Mouse (Mus musculus) megakaryocyte-erythroid progenitor cell, adult 5-6 weeks (primary cell): ENCODE data around the gene Klhl29. TPM values are rescaled to one million over a fixed set of nuclear protein-coding genes. Genes with fewer than 3 reads are reported as not detected.

Source experiments
- ATAC-seq: replicated peaks from 2 replicates; pipeline ENCODE4 v1.8.0; 2016; ENCODE audit warnings: mild to moderate bottlenecking, inconsistent platforms; ENCODE audit not compliant: severe bottlenecking, poor library complexity, low FRiP score, low TSS enrichment
- total RNA-seq, 2 experiments: library from RNA; stranded (forward) in 1 of 2; stranded (reverse) in 1 of 2; fragments of 200-1000, 215-1000 nt in 1 of 2; fragments of >200 nt in 1 of 2; fragmentation: Nextera tagmentation in 1 of 2; gene quantifications; 2 replicates each; pipeline ENCODE4 v1.2.3; 2014 to 2017

The Klhl29 gene
- total RNA-seq, 2 experiments from 2014 or later = not detected

DNA sequence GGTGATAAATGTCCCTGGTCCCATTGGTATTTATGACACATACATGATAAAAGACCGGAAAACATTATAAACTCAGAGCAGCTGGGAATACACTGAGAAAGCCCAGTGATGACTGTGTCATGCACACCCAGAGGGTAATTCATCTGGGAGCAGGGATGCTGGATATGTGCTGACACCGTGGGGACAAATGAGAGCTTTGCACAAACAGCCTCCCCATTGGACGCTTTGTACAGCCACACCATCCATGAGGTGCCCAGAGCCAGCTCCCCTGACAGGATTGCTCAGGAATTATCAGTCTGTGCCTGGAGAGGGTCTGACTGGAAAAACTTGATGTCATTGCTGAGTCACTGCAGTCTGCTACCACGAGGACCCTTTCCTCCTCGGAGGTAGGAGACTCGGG, 266.9 kb downstream of the Klhl29 start:
- ATAC-seq = no peak

DNA sequence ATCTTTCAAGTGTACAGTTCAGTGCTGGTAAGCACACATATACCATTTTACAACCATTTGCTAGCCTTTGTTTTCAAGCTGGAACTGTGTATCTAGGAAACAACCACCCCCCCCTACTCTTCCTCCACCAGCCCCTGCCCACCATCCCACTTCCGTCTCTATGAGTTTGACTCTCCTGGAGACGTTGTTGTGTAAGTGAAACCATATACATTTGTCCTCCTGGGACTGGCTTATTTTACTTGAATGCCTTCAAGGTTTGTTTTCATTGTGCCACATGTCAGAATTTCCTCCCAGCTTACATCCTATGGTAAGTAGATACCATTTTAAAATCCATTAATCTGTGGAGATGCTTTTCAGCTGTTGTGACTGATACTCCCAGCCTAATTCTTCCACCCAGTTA, 267.7 kb downstream of the Klhl29 start:
- ATAC-seq = no peak

DNA sequence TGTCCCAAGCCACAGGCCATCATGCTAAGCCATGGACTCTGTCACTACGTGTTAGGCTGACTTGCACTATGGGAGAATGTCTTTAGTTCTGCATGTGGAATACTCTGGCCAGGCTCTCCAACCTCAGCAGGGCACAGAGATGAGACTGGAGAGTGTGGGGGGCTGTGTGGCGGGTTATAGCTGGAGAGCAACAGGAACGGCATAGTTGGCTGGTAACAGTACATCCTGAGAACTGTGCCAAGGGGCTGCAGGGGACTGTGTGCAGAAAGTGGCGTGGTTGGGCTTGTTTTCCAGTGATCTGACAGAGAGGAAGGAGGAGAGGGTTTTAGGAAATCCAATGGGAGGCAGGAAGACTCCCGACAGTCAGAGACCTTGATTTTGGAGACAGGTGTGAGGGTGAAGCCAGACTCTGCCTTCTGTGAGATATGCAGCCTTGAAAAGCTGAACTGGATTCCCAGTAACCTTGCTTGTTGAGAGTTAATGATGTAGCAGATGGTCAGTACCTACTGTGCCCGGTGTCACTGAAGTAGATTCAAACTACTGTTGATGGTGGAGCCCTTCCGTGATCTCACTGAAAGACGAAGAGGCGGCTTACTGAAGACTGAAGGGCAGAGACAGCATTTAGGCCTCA, 270.9 kb downstream of the Klhl29 start:
- no peak for ATAC-seq

DNA sequence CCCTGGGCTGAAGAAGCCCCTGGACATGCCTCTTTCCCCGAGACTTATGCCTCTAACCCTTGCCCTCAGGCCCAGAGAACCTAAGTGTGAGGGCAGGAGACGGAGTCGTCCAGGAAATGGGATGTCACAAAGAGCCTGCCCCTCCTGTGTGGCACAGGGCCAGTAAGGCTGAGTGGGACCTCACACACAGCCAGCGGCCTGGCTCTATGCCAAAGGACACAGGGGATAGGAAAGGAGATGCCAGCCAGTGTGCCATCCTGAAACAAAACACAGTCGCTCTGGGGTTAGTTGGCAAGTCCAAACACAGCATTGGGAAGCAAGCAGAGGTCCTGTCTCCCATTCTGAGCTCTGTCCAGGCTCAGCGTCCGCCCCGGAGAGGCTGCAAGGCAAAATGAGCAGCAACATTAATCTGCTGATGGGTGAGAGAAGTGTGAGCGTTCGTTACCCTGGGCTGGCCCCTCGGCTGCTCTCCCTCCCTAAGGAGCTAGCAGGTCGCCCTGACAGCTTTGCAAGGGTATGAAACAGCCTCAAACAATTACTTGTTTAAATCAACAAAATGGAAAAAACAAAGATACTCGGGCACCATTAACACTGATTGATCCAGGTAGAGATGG, 274.0 kb downstream of the Klhl29 start:
- no peak for ATAC-seq

DNA sequence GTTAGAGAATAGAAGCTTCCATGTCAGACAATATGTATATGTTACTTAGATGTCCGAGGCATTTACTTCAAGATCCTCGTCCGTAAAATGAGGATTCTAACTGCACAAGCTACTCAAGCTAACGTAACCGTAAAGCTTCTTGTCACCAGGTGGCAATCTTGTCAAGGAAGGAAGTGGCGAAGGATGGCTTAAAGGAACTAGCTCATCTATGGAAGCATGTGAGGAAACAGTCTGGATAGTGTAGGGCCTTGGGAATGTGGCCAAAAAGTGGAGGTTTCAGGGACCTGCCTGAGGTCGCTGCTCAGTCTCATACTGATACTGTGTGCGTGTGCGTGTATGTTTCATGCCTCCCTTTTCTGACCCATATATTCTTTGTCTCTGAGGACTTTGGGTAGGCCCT, 275.9 kb downstream of the Klhl29 start:
- no peak for ATAC-seq

DNA sequence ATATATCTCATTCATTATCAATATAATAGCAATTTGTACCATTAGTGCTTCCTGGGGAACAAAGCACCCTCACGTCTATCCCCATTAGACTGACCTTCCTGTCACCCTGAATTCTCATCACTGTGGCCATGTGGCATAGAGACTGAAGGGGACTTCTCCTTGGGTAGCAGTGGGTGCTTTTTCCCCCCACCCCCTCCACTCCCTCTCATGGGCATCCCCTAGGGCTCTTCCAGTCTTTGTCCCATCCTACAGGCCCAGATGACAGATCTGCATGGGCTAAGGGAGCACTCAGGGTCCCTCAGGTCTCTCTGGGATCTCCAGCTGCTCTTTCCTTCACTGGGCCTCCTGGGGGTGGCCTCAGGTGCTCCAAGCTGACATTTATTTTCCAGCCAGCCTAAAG, 286.8 kb downstream of the Klhl29 start:
- no peak for ATAC-seq

DNA sequence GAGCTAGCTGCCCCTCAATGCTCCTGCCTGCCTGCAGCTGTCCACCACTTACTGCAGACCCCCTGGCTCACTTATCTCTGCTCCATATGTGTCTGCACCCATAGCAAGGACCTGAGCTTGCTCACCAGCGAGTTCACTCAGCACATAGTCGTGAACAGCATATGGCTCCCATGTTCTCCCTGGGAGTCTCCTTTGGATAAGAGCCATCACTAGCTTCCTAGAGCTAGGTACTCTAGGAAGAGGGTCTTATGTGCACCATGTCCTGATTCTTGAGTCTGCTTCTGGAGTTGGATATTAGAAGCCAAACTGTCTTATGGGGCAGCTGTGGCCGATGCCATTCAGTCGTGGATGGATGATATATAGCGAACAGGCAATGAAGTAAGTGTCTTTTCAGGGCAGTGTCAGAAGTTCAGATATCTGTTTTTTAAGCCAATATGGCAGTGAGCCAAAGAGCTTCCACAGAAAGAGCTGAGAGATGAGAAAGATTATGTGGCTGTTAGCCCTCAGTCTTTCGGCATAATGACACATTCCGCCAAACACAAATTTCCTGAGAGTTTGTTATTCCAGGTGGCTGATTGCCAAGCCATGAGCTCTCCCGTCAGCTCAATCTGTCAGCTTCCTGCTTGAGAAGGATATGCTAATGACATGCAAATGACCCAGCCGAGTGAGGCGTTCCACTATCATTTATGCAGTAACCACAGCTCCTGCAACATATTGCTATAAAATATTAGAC, 287.5 kb downstream of the Klhl29 start:
- no peak for ATAC-seq

DNA sequence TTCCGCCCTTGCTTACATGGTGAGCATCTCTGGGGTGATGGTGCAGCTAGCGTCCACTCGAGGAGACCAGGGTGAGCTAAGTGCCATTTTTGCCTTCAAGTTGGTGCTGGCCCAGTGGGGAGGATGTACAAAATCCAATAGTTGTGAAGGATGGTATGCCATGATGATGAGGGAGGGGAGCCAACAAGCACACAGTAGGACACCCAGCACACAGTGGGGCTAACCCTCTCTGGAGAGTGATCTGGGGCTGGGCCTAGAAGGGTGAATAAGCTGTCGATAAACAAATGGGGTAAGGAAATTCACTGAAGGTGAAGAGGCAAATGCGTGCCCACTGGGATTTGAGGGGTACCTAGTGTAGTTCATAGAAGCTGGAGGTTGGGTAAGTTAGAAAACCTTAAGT, 290.8 kb downstream of the Klhl29 start:
- no peak for ATAC-seq

DNA sequence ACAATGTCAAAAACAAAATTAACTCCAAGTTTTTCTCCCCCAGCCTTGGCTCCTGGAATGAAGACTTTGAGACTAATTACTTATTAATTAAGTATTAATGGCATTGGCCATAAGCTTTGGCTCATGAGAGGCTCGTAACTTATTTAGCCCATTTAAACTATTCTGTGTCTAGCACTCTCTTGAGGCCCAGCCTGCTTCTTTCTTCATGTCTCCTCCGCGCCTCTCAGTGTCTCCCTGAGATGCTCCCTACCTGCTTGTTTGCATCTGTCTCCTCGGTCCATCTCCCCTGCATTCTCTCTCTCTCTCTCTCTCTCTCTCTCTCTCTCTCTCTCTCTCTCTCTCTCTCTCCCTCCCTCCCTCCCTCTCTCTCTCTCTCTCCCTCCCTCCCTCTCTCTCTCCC, 294.0 kb downstream of the Klhl29 start:
- ATAC-seq = no peak

DNA sequence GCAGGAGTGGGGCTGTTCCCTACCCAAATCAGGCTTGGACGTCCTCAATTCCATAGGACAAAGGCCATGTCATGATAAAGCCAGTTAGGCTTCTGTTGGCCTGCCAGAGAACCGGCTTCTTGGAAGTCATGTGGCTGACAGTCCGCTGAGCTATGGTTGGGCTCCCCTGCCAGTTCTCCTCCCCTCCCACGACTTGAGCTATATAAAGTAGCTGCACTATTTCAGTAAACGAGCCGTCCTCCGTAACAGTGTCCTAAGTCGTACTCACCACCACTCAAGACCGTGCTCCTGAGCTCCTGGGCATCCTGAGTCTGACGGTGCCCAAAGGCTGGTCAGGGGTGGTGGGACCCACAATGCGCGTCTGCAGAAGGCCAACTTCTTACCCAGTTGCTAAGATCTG, 302.3 kb downstream of the Klhl29 start:
- no peak for ATAC-seq

DNA sequence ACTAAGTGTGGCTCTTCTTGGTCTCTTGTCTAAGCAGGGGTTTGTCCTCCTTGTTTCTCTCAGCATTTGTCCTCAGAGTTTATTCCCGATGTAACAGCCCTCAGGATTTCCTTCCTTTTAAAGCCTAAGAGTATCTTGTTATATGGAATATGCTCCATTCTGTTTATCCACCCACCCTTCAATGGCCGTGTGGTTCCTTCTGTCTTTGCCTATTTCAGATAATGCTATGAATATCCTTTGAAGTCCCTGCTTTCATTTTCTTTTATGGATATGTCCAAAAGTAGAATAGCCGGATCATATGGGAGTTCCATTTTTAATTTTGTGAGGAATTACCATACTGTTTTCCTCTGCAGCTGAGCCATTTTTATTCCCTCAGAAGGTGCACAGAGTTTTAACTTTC, 305.4 kb downstream of the Klhl29 start:
- ATAC-seq = no peak

DNA sequence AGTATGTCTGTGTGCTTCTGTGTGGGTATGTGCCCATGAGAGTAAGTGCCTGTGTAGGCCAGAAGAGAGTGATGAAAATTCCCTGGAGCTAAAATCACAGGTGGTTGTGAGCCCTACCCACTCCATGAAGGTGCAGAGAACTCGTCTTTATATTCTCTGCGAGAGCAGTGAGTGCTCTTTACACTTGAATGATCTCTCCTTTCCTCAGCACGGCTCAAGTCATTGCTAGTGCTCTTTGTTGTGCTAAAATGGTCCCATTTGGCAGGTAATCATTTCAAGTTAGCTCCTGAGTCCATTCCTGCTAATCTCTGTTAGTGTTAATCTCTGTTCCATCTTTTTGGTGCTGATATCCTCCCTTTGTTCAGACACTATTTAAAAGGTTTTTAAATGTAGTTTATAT, 307.9 kb downstream of the Klhl29 start:
- ATAC-seq = no peak

DNA sequence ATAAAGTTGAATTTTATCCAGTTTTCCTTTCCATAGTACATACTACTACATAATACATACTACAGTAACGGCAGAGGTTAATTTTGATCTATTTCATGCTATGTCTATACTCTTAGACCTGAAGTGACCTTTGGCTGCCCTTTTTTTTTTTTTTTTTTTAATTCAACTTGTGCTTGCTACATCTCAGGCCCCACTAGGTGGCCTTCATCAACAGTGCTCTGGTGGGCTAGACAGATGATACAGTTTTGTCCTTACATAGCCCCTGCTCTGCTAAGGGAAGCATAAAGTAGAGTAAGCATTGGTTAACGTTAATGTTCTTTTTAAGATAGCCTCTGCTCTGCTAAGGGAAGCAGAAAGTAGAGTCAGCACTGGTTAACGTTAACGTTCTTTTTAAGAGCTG, 327.4 kb downstream of the Klhl29 start:
- ATAC-seq = no peak

DNA sequence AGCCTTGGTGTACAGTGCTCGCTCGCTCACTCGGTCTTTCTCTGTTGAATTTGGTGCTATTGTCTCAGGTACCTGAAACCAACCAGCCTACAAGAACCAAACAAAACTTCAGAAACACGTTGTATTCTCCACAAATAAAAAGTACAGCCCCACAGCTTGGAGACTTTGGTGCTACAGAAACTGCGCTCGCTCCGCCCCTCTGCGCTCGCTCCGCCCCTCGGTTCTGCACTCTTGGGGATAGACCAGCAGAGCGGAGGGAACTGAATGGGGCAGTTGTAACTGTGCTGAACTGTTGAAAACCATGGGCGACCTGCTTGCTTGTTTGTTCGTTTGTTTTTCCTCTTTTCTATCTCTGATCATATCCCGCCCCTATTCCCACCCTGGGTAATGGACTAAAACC, 331.3 kb downstream of the Klhl29 start:
- no peak for ATAC-seq

DNA sequence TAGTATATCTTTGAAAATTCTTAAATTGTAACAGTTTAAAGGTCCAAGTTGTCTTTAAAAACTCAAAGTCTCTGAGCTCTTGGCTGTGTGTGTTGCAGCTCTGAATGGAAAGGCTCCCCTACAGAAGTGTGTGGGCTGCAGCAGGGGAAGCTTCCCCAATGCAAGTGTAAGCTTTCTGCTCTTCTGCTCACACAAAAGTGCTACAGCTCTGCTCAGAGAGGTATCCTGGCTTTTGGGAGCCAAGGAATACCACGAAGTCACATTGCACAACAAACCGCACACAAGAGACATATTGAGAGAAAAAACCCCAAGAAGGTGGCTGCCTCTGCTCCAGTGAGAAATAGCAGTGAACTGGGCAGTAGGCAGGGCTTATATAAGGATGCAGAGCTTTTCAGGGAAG, 337.5 kb downstream of the Klhl29 start:
- no peak for ATAC-seq

DNA sequence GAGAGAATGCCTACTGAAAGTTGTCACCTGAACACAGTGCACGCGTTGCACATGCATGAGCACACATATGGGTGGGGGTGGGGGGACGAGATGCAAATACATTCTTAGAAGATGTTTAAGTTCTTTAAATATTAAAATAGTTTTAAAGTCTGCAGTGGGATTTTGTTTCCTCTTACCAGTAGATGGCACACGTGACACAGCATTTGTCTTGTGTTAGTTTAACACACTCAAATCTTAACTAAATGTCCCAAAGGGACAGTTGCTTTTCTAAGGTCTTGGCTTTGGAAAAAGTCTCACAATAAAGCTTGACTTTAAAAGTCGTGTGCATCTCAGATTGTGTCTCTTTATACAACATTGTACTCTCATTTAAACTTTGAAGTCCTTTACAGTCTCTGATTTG, 346.4 kb downstream of the Klhl29 start:
- no peak for ATAC-seq
